In the genomic region with DNA sequence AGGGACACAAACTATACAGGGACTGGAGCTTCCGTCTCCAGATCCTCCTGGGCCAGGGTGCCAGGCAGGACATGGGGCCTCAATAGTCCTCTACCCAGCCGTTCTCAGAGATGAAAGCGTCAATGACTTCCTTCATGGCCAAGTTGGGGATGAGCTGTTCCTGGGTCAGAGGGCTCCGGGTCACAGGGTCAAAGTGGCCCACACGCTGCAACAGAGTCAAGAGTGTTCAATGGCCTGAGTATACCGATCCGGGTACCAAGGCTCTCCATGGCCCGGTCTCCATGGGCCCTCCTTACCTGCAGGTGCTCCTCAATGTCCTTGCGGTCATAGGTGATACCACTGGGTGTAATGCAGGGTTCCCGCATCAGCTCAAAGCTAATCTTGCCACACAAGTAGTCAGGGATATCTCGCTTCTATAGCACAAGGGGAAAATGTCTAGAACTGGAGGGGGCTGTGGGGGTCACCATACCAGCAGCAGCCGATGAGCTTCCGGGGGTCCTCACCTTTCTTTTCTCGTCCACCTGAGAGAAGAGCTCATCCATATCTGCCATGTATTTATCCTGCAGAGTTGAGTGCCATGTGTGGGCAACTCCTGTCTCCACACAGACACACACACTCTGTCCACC, we compare ENCODE assay signal across 1 mouse cellular context.
TF ChIP-seq lines count a peak whose summit lies in the region.

No protein-coding gene starts in this region.

TF ChIP-seq in MEL, 35 proteins besides CTCF, POLR2A, EP300 and RAD21:
- TF ChIP-seq TBP (IDR thresholded peaks at IDR 0.05; ENCODE audit: low read depth, low read length), result no peak
- no peak for TF ChIP-seq MEF2A (IDR thresholded peaks at IDR 0.05; ENCODE audit: extremely low read depth, insufficient replicate concordance, low read depth, low read length, poor library complexity, severe bottlenecking)
- TF ChIP-seq GABPA (IDR thresholded peaks at IDR 0.05; ENCODE audit: low read depth, low read length), result no peak
- no peak for TF ChIP-seq ELF1 (IDR thresholded peaks at IDR 0.05; ENCODE audit: low read depth, low read length)
- TF ChIP-seq CHD1 (IDR thresholded peaks at IDR 0.05; ENCODE audit: low read depth, low read length), result no peak
